Mouse (Mus musculus): ENCODE results near the gene Hoxc10. TPM values are rescaled to one million over a fixed set of nuclear protein-coding genes. Genes with fewer than 3 reads are reported as not detected.

Hoxc10 gene
- polyA plus RNA-seq (2017; shearing (Covaris generic)) = not detected

GRCm38 (mm10) chr15:102966776-102967311, at the start of gene Hoxc10:
Hoxc10 (plus strand) TSS chr15:102966796.

GRCm38 (mm10) chr15:102921053-102922011, 45.3 kb upstream of the Hoxc10 start, which contains the start of gene Hoxc13:
Hoxc13 (plus strand) TSS chr15:102921103.

GRCm38 (mm10) chr15:102936279-102936972, 30.2 kb upstream of the Hoxc10 start, which contains the start of gene Hoxc12:
Hoxc12 (plus strand) TSS chr15:102936757.

GRCm38 (mm10) chr15:102954192-102955006, 12.2 kb upstream of the Hoxc10 start, which contains the start of gene Hoxc11:
Hoxc11 (plus strand) TSS chr15:102954427.

GRCm38 (mm10) chr15:102967312-102967510, 615 bp downstream of the Hoxc10 start, which contains the start of gene Hoxc5:
Hoxc5 (plus strand) TSS chr15:102967443.

GRCm38 (mm10) chr15:102976171-102976570, 9.6 kb downstream of the Hoxc10 start, which contains the start of gene Hoxc9:
Hoxc9 (plus strand) TSS chr15:102976439.

GRCm38 (mm10) chr15:102990461-102991397, 24.1 kb downstream of the Hoxc10 start, which contains the start of gene Hoxc8:
Hoxc8 (plus strand) TSS chr15:102990607.

GRCm38 (mm10) chr15:102997939-102998355, 31.4 kb downstream of the Hoxc10 start, which contains the start of gene Hoxc6:
Hoxc6 (plus strand) TSS chr15:102998257.

GRCm38 (mm10) chr15:103018636-103019035, 52.0 kb downstream of the Hoxc10 start, which contains the start of gene Hoxc4:
Hoxc4 (plus strand) TSS chr15:103018934.

Other genes with a start within 250 kb of the Hoxc10 start
- 37.6 TPM for gene Calcoco1, start 244.6 kb upstream of the Hoxc10 start, polyA plus RNA-seq (2017; shearing (Covaris generic))
- not detected for gene Hoxc13, start 45.7 kb upstream of the Hoxc10 start, polyA plus RNA-seq (2017; shearing (Covaris generic))
- not detected for gene Hoxc12, start 30.0 kb upstream of the Hoxc10 start, polyA plus RNA-seq (2017; shearing (Covaris generic))
- gene Hoxc11, start 12.4 kb upstream of the Hoxc10 start, polyA plus RNA-seq (2017; shearing (Covaris generic)) = not detected
- not detected for gene Hoxc5, start 647 bp downstream of the Hoxc10 start, polyA plus RNA-seq (2017; shearing (Covaris generic))
- not detected for gene Hoxc9, start 9.6 kb downstream of the Hoxc10 start, polyA plus RNA-seq (2017; shearing (Covaris generic))
- not detected for gene Hoxc8, start 23.8 kb downstream of the Hoxc10 start, polyA plus RNA-seq (2017; shearing (Covaris generic))
- gene Hoxc6, start 31.5 kb downstream of the Hoxc10 start, polyA plus RNA-seq (2017; shearing (Covaris generic)) = not detected
- not detected for gene Hoxc4, start 52.1 kb downstream of the Hoxc10 start, polyA plus RNA-seq (2017; shearing (Covaris generic))
- 4.9 TPM for gene Smug1, start 200.3 kb downstream of the Hoxc10 start, polyA plus RNA-seq (2017; shearing (Covaris generic))